Mouse (Mus musculus) G1E (cell line): ENCODE data around the gene Cemip.

Experiments used
- CTCF ChIP-seq: IDR thresholded peaks from 2 replicates; pipeline ENCODE4 v1.5.1; 2012; ENCODE audit warnings: low read depth, low read length, inconsistent platforms, mixed read lengths
- GATA1 ChIP-seq: IDR thresholded peaks from 2 replicates; pipeline ENCODE4 v1.6.1; 2012; ENCODE audit warnings: borderline replicate concordance, low read length, inconsistent platforms, mixed read lengths
- TAL1 ChIP-seq: conservative IDR thresholded peaks from 2 replicates; pipeline ENCODE4 v1.6.1; 2012; ENCODE audit warnings: low read depth, low read length, inconsistent platforms, mixed read lengths

DNA sequence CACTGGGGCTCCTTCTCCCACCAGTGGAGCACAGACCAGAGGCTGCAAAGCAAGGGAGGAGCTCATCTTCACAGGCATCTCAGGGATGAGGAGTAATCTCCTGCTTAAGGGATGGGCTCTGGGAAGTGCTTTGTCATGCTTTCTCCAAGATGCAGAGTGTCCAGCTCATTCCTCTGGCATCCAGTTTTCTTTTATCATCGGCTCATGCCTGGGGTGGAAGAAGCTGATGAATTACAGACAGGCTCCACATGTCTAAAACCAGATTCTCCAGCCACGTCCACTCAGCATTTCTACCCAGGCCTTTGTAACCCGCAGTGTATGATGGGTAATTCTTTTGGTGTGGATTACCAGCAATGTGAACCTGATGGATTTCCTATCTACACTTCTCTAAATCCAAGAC lies 1.9 kb upstream of the Cemip start:
- TF ChIP-seq CTCF (no peak), TAL1 (no peak), GATA1 (no peak)
